Mouse (Mus musculus) layer of hippocampus, adult 11-12 months (tissue): Measurements from ENCODE around the gene Tmem151b.
A peak's percentile ranks its signal among the peaks of the same experiment; 100 is the strongest.

Source experiments
- DNase-seq: peaks from one replicate; pipeline ENCODE4 v3.0.0; 2022; ENCODE audit warnings: low spot score

Tmem151b gene

GRCm38 (mm10) chr17:45545278-45545961 lies 4.1 kb downstream of the Tmem151b start:
- no peak for DNase-seq

GRCm38 (mm10) chr17:45544873-45545277 lies 4.6 kb downstream of the Tmem151b start:
- DNase-seq: no peak

GRCm38 (mm10) chr17:45544001-45544872 lies 5.2 kb downstream of the Tmem151b start:
- DNase-seq: no peak

GRCm38 (mm10) chr17:45543115-45543514 lies 6.4 kb downstream of the Tmem151b start:
- no peak for DNase-seq

GRCm38 (mm10) chr17:45542705-45543104 lies 6.8 kb downstream of the Tmem151b start:
- no peak for DNase-seq

- no peak for DNase-seq
These were observed 7.3 kb downstream of the Tmem151b start for GRCm38 (mm10) chr17:45542129-45542528.

- no peak for DNase-seq
These were observed 9.8 kb downstream of the Tmem151b start for GRCm38 (mm10) chr17:45539664-45540063.

- DNase-seq: no peak
These were observed 11.1 kb downstream of the Tmem151b start for GRCm38 (mm10) chr17:45538394-45538793.

GRCm38 (mm10) chr17:45536264-45536663 lies 13.2 kb downstream of the Tmem151b start:
- no peak for DNase-seq

- DNase-seq: no peak
These were observed 16.6 kb downstream of the Tmem151b start for GRCm38 (mm10) chr17:45532896-45533295.

GRCm38 (mm10) chr17:45530346-45530782 lies 19.1 kb downstream of the Tmem151b start:
- DNase-seq: peak; percentile 64

GRCm38 (mm10) chr17:45526571-45526970 lies 22.9 kb downstream of the Tmem151b start:
- no peak for DNase-seq

GRCm38 (mm10) chr17:45524961-45525360 lies 24.5 kb downstream of the Tmem151b start:
- no peak for DNase-seq

GRCm38 (mm10) chr17:45523263-45523662 lies 26.2 kb downstream of the Tmem151b start, which contains the start of gene Tcte1:
Gene Tcte1, plus strand, starts transcription at chr17:45523434.
- DNase-seq: no peak

GRCm38 (mm10) chr17:45520136-45520535 lies 29.3 kb downstream of the Tmem151b start:
- no peak for DNase-seq

GRCm38 (mm10) chr17:45518766-45519475 lies 30.6 kb downstream of the Tmem151b start:
- no peak for DNase-seq

- no peak for DNase-seq
These were observed 31.8 kb downstream of the Tmem151b start for GRCm38 (mm10) chr17:45517549-45518215.

- no peak for DNase-seq
These were observed 32.3 kb downstream of the Tmem151b start for GRCm38 (mm10) chr17:45517135-45517534.

- peak; percentile 87 for DNase-seq
These were observed 33.0 kb downstream of the Tmem151b start for GRCm38 (mm10) chr17:45516488-45516887.

GRCm38 (mm10) chr17:45515806-45516205 lies 33.7 kb downstream of the Tmem151b start:
- DNase-seq: no peak

- DNase-seq: no peak
These were observed 34.2 kb downstream of the Tmem151b start for GRCm38 (mm10) chr17:45515204-45515726.

GRCm38 (mm10) chr17:45511757-45512156 lies 37.7 kb downstream of the Tmem151b start:
- DNase-seq: no peak
